Mouse (Mus musculus) heart, embryonic 11.5 days (tissue): ENCODE measurements around the gene Tecta. TPM values are rescaled to one million over a fixed set of nuclear protein-coding genes. Genes with fewer than 3 reads are reported as not detected.

Experiments
- microRNA-seq: library from miRNA; unstranded; fragments of <30 nt; microRNA quantifications from one replicate; pipeline ENCODE4, GENCODE M21; 2016; ENCODE audit warnings: borderline number of aligned reads
- polyA plus RNA-seq: library from polyadenylated mRNA; unstranded; fragments of >200 nt; fragmentation: Nextera tagmentation; extraction: Ambion mirVana; gene quantifications from 2 replicates; pipeline ENCODE4 v1.2.1, GENCODE M21; 2014

Gene Tecta
- polyA plus RNA-seq, 1 experiment from 2014 or later = 0.07 TPM

Small RNA genes within 50 kb of the gene (microRNA-seq; reads per million reads assigned to microRNA genes)
- gene Gm44311 = not detected

Other genes with a start within 250 kb of the Tecta start
- gene Sc5d, start 135.7 kb downstream of the Tecta start, polyA plus RNA-seq = 45.5 and 50.0 TPM in 2 replicates
- 4.3 and 4.6 TPM in 2 replicates for gene Tbcel, start 107.9 kb upstream of the Tecta start, polyA plus RNA-seq